Mouse (Mus musculus) liver, adult (tissue): ENCODE data around the gene Hoxd11.

Experiments used
- GATA4 ChIP-seq: IDR thresholded peaks from 2 replicates; pipeline ENCODE4 v1.6.1; 2014; ENCODE audit warnings: mild to moderate bottlenecking, low read length; ENCODE audit not compliant: insufficient replicate concordance

Gene Hoxd11

DNA sequence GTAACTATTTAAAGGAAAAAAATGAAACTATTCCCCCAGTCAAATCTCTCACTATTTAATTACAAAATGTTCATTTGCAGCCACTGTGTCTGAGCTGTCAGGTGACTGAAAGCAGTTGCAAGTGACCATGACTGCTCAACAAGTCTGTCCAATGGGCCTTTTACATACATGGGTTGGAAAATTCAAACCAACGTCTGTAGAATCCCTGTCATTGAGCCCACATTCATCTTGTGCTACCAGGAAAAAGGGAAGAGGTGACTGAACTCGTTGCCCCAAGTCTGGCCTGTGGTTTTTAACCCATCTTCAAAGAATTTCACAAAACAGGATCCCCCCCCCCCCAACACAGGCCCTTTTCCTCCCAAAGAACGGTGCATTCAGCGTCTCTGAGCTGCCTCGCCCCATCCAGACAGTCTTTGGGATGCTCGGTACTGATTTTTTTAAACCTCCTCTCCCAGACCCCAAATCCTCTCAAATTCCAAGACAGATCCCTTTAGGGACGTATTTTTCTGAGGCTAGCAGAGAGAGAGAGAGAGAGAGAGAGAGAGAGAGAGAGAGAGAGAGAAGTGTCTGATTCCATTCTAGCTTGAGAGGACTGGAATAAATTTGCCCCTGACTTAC lies 16.6 kb downstream of the Hoxd11 start:
- no peak for TF ChIP-seq GATA4

DNA sequence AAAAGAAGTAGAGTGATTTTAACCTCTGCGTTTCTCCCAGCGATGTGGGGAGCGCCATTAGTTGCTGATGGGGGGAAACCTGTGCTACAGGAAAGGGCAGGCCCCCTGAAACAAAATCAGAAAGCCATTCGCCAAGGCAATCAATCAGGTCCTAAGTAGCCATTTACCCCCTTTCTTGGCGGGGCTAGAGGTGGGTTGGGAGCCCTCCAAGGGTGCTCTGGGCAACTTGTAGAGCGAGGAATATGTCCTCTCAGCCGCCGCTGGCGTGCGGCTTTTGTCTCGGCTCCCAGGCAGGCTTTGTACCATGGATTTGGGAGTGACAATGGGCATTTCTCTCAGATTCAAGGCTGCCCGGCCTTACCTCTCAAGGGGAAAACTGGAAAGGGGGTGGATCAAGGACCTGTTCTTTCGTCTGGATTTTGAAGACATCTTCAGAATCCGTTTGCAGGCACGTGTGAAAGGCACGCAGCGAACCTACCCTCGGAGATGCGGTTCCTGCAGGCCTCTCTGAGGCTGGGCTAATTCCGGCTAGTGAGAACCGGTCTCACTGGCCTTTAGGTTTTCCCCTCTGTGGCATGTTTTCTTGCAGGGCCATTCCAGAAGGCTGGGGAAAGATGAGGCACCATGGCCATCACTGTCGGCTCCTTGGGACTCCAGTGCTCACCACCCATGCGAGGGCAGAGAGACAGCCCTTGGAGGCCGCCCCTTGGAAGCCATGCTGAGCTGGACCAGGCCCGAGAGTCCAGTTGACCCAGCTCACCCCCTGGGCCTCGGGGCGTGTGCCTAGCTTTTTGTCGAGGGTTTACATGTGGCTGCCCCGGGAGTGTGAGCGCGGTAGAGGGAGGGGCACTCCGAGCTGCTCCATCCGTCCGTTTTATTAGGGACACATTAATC lies 17.3 kb downstream of the Hoxd11 start:
- TF ChIP-seq GATA4: no peak

DNA sequence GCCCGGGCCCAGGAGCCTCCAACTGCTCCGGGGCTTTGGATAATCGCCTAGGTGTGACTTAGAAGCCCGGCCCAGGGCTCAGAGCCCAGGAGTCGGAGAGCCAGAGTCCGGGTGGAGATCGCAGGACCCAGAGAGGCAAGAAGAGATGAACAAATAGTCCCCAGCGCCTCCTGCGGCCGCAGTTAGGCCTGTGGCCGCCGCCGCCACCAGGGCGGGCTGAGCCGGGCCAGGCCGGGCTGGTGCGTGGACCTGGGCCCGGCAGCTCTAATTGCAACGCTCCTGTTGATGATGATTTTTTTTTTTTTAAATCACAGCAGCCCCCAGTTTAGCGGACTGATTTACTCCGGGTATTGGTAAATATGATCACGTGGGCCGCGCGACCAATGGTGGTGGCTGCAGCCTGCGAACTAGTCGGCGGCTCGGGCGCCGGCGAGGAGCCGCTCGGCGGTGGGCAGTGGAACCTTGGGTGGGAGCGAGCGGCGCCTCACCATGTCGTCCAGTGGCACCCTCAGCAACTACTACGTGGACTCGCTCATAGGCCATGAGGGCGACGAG lies 18.3 kb downstream of the Hoxd11 start, which contains the start of gene Hoxd9:
Gene Hoxd9 (plus strand): TSS at position 161 of the 555 bp plus-strand sequence.
- no peak for TF ChIP-seq GATA4

DNA sequence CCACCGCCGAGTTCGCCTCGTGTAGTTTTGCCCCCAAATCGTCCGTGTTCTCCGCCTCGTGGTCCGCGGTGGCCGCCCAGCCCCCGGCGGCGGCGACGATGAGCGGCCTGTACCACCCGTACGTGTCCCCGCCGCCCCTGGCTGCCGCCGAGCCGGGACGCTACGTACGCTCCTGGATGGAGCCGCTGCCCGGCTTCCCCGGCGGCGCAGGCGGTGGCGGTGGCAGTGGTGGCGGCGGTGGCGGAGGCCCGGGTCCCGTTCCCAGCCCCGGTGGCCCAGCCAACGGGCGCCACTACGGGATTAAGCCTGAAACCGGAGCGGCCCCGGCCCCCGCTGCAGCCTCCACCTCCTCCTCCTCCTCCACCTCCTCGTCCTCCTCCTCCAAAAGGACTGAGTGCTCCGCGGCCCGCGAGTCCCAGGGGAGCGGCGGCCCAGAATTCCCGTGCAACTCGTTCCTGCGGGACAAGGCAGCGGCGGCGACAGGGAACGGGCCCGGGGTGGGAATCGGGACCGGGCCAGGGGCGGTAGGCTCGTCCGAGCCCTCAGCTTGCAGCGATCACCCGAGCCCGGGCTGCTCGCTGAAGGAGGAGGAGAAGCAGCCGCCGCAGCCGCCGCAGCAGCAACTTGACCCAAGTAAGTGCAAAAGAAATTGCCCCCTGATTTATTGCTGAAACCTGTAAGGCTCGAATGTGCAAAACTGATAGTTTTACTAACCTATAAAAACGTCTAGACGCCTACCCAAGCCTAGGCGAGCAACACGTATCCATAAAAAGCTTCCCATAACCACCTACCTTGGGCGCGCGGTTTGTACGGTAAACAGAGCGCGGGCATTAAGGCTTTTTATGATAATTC lies 19.1 kb downstream of the Hoxd11 start:
- TF ChIP-seq GATA4: no peak

DNA sequence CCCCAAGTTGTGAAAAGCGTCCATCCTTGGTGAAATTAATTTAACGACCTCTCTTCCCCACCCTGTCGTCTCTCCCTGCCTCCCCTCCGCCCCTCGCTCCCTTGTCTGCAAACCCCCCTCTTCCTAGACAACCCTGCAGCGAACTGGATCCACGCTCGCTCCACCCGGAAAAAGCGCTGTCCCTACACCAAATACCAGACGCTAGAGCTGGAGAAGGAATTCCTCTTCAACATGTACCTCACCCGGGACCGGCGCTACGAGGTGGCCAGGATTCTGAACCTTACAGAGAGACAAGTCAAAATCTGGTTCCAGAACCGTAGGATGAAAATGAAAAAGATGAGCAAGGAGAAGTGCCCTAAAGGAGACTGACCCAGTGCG lies 19.7 kb downstream of the Hoxd11 start:
- TF ChIP-seq GATA4: no peak

DNA sequence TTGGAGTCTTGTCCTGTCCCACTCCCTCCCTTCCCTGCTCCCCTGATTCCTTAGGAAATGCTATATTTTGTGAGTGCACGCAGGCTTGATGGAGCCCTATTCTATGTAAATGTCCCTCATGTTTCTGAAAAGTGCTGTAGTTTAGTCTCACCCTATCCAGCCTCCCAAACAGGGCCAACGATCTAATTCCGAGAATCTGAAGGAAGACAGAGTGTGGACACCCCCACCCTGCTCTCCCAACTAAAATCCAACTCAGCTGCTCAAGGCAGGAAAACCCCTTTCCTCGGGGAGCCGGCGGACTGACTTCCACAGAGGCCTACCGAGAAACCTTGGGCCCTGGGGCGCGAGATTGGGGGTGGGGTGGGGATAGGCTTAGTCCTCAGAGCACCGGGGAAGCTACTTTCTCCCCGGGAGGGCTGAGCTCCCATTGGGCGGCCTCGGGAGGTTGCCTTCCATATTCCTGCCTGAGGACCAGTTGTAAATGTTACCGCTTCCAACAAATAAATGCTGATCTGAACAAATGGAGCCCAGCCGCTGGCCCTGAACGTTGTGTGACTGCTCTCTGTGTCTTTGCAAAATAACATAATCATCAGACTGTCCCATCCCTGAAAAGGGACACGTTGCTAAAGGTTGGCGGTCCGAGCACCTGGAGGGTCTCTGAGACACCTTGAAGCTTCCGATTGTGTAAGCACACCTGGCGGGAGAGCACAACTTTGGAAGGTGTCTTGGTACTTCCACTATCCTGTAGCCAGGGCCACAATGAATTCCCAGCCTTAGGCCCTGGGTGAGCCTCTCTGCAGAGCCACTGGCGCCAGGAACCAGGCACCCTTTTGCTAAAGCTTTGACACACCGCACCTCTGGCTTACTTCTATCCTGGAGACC lies 20.5 kb downstream of the Hoxd11 start:
- TF ChIP-seq GATA4: no peak

DNA sequence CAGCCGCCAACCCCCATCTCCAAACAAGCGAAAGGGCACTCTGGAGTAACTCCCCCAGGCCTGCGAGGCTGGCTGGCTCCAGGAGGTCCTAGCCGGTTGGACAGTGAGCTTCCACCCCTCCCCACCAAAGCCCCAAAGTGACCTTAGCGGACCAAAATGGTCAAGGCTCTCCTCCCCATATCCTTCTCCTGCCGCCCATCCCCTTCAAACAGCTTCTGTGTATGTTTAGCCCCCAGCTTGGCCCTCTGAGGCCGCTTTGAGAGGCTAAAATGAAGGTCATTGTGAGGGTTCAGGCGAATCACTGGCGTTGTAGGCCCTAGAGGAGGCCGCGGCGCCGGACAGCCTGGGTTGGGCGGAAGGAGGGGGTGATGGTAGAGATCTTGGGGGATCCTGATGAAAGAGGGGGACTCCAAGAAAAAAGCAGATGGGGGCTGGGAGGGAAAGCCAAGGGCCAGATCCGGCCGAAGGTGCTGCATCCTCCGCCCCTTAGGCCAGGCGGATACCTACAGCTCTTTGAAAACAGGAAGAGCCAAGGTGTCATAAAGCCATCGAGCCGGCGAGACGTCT lies 21.3 kb downstream of the Hoxd11 start:
- TF ChIP-seq GATA4: no peak

DNA sequence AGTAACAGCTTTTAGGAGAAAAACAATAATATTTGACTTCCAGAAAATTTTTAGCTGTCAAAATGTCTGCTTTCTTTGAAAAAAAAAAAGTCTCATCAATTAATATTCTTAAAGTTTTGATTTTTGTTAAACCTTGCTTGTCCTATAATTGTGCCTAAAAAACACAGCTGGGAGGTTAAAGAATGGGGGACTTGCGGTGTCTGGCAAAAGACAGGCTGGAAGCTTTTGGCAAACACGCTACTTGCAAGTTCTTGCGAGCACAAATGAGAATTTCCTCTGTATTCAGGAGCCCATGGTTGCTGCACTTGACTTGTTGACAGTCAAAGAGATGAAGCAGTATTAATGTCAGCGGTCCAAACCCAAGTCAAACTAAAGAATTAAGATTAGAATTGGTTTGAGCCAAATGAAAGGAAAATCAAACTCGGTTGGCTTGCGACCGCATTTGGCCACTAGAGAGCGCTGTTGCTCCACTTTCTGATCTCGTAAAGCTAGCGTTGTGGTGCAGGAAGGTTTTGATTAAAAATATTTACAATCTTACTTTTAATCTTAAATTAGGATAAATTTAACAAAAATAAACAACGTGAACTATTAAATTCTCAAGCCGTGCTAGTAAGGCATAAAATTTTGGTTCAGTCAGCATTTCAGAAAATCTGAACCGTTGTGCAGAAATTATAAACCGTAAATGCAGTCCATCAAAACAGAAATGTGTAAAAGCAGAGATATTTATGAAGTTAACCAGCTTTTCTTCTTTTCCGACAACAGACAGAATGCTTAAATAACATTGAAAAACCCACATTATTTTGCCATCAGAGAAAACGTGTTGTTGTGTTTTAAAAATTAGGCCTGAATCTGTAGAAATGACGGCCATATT lies 22.8 kb downstream of the Hoxd11 start:
- no peak for TF ChIP-seq GATA4

DNA sequence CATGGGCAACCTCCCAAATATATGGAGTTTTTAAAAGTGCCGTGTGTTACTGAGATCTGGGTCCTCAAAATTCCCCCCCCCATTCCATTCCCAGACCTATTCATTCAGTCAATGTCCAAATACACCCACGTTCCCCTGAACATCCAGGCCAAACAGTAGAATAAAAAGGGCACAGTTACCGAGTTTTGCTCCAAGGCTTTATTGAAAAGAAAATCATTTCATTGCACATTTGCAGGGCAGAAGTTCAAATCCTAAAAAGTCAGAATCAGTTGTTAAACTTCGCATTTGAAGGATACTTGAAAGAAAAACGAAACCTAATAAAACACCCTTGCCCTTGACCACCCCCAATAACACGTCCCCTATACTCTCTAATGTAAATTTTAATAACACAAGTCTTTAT lies 23.5 kb downstream of the Hoxd11 start:
- no peak for TF ChIP-seq GATA4

DNA sequence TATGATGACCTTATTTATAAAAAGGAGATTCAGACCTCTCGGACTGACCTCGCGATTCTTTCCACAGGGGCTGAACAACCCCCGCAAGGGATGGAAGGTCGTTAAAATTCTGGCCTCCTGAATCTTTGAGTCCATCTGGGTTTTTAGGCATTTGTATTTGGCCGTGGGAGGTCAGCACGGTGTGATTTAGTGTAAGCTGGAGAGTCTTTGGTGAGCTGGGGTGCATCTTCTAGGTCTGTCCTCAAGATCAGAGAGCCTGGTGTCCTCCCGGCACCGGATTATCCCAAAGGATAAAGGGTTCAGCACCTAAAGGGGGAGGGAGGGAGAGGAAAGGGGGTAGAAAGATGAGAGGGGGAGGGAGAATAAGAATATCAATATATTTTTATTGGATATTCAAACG lies 24.0 kb downstream of the Hoxd11 start:
- TF ChIP-seq GATA4: no peak

DNA sequence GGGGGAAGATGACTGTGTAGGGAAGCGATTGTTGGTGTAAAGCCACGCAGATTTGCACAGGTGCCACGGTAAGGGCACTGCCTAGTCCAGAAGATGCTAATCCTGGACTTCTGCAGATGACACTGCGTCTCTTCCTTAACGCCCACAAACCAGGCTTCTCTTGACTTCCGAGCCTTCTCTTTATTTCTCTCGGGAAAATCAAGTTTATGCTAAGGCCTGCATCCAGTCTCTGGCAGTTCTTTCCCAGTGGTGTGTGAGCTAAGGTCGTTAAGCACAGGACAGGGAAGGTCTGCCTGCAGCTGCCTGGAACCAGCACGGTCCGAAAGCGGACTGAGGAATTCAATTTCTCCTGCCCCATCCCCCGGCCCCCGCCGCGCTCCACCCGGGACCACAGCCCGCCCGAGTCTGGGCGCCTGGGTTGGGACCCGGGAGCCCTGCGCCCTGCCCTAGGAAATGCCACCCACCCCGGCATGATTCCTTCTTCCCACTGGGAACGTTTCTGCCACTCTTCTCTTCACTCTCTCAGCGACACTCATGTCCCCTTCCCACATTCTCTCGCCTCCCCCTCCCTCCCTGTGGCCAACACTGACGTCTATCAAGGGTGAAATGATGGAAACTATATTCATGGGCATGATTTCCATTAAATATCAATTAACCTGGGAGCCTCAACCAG lies 24.5 kb downstream of the Hoxd11 start:
- no peak for TF ChIP-seq GATA4

DNA sequence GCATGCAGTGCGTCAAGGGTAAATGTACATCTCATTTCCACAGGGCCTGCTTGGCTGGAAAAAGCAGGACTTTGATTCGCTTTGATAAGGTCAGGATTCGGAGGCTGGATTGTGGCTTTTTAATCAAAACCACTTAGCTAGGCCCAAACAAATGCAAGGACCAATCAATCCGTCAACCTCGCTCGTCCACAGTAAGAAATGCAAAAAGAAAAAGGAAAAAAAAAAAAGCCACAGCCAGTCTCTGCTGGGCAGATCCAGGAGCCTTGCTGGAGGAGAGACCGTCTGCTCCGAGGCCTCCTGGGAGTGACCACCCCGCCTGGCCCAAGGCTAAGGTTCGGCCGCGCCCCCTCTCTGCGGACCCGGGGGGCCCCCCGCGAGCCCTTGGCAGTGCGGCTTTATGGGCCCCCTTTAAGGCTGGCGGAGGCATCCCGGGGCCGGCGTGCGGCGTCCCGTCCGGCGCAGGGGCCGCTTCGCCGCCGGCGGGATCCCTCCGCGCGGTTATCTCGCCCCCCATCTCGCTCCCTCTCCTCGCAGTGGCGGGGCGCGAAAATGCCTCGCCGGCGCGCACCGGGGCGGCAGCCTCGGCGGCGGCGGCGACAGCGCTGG lies 25.1 kb downstream of the Hoxd11 start, which contains the start of gene Hoxd8:
Gene Hoxd8 (plus strand): TSS at position 223 of the 606 bp plus-strand sequence.
- TF ChIP-seq GATA4: no peak; the same call in 1 of the 2 replicates

DNA sequence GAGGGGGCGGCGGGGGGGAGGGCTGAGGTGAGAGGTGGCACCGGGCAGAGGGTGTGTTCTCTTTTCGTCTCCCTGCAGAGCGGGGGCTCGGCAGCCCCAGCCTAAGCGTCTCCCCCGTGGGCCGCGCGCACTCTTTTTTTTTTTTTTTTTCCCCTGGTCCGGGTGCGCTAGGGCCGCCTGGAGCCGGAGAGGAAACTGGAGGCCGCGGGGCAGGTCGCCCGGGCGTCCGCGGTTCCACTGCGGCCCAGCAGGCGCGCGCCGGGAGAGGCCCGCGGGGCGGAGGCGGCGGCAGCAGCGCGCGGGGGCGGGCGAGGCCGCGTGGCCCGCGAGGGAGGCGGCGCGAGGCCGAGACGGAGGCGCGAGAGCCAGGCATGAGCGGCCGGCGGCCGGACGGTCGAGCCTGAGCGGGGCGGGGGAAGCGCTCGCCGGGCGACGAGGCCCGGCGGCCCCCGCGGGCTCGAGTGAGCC lies 25.7 kb downstream of the Hoxd11 start:
- no peak for TF ChIP-seq GATA4
